Mouse (Mus musculus) brain, embryonic 14.5 days (tissue): ENCODE results near the gene Gpr173.

ENCODE experiments used
- CTCF ChIP-seq: fragments of 200-500 bp; IDR thresholded peaks from 2 replicates; pipeline ENCODE4 v1.5.1; 2012; ENCODE audit warnings: inconsistent platforms, mild to moderate bottlenecking, moderate library complexity, borderline replicate concordance; ENCODE audit not compliant: insufficient read depth, insufficient read length; ENCODE audit errors: extremely low read depth
- POLR2A ChIP-seq: fragments of 200-500 bp; IDR thresholded peaks from 2 replicates; pipeline ENCODE4 v1.6.1; 2012; ENCODE audit warnings: mild to moderate bottlenecking, inconsistent platforms, borderline replicate concordance; ENCODE audit not compliant: poor library complexity, insufficient read depth, insufficient read length, severe bottlenecking; ENCODE audit errors: extremely low read depth

DNA sequence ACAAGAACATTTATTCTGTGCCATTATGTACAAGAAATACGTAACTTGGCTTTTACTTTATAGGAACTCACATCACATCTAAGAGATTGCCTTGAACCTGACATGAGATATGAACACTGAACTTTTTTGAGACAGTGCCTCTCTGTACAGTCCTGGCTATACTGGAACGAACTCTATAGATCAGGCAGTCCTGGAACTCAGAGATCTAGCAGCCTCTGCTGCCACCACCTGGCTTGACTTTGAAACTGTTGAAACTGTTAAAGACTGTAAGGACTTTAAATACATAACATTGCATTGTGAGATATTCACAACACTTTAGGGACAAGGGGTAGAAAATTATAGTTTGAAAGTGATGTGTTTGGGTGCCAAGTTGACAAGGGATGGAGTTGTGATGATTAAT, 60.6 kb downstream of the Gpr173 start:
- TF ChIP-seq POLR2A (no peak), CTCF (peak; percentile 51; the same call in 1 of the 2 replicates)
